Mouse (Mus musculus) heart, embryonic 11.5 days (tissue): ENCODE measurements around the gene Rrn3. TPM values are rescaled to one million over a fixed set of nuclear protein-coding genes. Genes with fewer than 3 reads are reported as not detected.

ENCODE experiments used
- ATAC-seq: fragments of 200-750 bp; cut with Nextera tagmentation; replicated peaks from 2 replicates; pipeline ENCODE4 v1.8.0; 2017; ENCODE audit warnings: moderate library complexity; ENCODE audit not compliant: insufficient number of reproducible peaks, low FRiP score, low TSS enrichment
- H3K27ac ChIP-seq: fragments of 300-500 bp; sonication (generic); 2 replicates; pipeline ENCODE4 v1.5.1; 2014; ENCODE audit warnings: mild to moderate bottlenecking, low read depth, low read length
- H3K27me3 ChIP-seq: fragments of 300-500 bp; sonication (generic); 2 replicates; pipeline ENCODE4 v1.6.1; 2014; ENCODE audit warnings: mild to moderate bottlenecking, low read length, mixed read lengths; ENCODE audit not compliant: control insufficient read depth, insufficient read depth
- H3K36me3 ChIP-seq: fragments of 300-500 bp; sonication (generic); 2 replicates; pipeline ENCODE4 v1.6.1; 2014; ENCODE audit warnings: mild to moderate bottlenecking, low read length, moderate library complexity, mixed read lengths; ENCODE audit not compliant: control insufficient read depth, insufficient read depth
- H3K4me1 ChIP-seq: fragments of 300-500 bp; sonication (generic); 2 replicates; pipeline ENCODE4 v1.6.1; 2014; ENCODE audit warnings: low read length; ENCODE audit not compliant: control insufficient read depth, insufficient read depth
- H3K4me2 ChIP-seq: fragments of 300-500 bp; sonication (generic); 2 replicates; pipeline ENCODE4 v1.6.1; 2014; ENCODE audit warnings: mild to moderate bottlenecking, moderate library complexity
- H3K4me3 ChIP-seq: fragments of 300-500 bp; sonication (generic); 2 replicates; pipeline ENCODE4 v1.5.1; 2014; ENCODE audit warnings: low read depth, low read length
- H3K9ac ChIP-seq: fragments of 300-500 bp; sonication (generic); 2 replicates; pipeline ENCODE4 v1.6.1; 2014; ENCODE audit warnings: mild to moderate bottlenecking, low read depth, low read length, moderate library complexity
- H3K9me3 ChIP-seq: fragments of 300-500 bp; sonication (generic); replicated peaks from 2 replicates; pipeline ENCODE4 v1.6.1; 2016; ENCODE audit warnings: low read length; ENCODE audit not compliant: control insufficient read depth
- WGBS: fragments of 180-500 bp; shearing (Covaris S2); extraction: QIAGEN DNeasy Blood & Tissue Kit; methylation state at CpG from one replicate; pipeline ENCODE4 v1.1.7; 2014; ENCODE audit not compliant: insufficient replicate concordance; 5-methylcytosine and 5-hydroxymethylcytosine counted together
- polyA plus RNA-seq: library from polyadenylated mRNA; unstranded; fragments of >200 nt; fragmentation: Nextera tagmentation; extraction: Ambion mirVana; gene quantifications from 2 replicates; pipeline ENCODE4 v1.2.1, GENCODE M21; 2014

Rrn3 gene
- polyA plus RNA-seq, 1 experiment from 2014 or later, result 54.9 TPM

DNA sequence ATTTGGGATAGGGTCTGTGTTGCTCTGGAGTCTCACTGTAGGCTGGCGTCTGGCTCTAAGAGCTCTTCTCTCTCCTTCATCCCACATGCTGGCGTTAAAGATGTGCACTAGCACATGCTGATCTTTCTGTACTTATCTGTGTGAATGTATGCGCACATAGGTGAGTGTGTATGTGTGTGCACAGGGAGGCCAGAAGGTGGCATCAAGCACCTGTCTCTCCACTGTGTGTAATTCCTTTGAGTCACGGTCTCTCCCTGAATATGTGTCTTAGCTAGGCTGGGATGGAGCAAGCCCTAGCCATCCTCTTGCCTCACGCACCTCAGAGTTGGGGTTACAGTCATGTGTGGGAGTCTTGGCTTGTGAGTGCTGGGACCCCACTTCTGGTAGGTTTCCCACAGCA, 40.3 kb downstream of the Rrn3 start:
- no peak overlapping the region for H3K9ac ChIP-seq
- peak overlapping the region; percentile 92; the same call in 1 of the 2 replicates for H3K4me2 ChIP-seq
- no peaks in the 10 kb centered on the region for H3K9me3 ChIP-seq
- H3K4me1 ChIP-seq, result peaks cover 13% of the 10 kb centered on the region
- no peak for ATAC-seq
- WGBS, result 88% methylated on average over 5 of the region's 5 CpGs
- no peaks in the 10 kb centered on the region for H3K27me3 ChIP-seq
- H3K27ac ChIP-seq, result no peak overlapping the region
- H3K36me3 ChIP-seq, result peaks cover 4% of the 10 kb centered on the region; the same call in 1 of the 2 replicates
- H3K4me3 ChIP-seq, result no peak overlapping the region

DNA sequence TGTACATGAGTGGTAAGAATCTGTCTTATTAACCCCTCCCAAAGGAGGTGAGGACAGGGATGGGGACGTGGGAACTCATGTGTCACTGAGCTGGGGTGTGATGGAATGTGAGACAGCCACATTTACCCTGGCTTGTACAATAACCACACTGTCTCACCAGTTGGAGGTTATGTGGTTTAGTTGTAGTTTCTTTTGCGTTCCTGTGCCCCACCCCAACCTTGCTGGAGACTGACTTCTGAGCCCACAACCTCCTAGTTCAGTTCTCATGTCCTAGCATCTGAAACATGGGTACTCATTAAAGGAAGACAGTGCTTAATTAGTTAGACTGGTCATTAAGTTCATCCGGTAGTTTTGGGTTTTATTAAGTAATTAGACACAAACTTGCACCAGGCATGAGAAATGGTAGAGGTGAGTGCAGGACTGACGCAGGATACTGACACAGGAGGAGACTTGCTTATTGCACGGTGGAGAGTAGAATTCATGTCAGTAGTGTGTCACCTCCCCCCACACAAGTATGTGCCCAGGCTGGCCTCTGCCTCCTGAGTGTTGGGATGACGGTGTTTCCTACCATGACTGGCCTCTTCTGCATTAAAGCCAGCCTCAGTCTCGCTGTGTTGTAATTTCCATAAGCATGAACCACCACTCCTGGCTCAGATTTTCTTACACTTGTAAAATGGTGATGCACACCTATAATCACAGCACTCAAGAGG, 45.4 kb downstream of the Rrn3 start:
- no peak for ATAC-seq
- Histone ChIP-seq H3K27ac (no peak overlapping the region), H3K4me3 (no peak overlapping the region), H3K36me3 (peaks cover 23% of the 10 kb centered on the region), H3K9me3 (no peaks in the 10 kb centered on the region), H3K9ac (no peak overlapping the region), H3K27me3 (no peaks in the 10 kb centered on the region), H3K4me1 (peaks cover 13% of the 10 kb centered on the region), H3K4me2 (no peak overlapping the region)
- 63% methylated on average over 7 of the region's 7 CpGs for WGBS

DNA sequence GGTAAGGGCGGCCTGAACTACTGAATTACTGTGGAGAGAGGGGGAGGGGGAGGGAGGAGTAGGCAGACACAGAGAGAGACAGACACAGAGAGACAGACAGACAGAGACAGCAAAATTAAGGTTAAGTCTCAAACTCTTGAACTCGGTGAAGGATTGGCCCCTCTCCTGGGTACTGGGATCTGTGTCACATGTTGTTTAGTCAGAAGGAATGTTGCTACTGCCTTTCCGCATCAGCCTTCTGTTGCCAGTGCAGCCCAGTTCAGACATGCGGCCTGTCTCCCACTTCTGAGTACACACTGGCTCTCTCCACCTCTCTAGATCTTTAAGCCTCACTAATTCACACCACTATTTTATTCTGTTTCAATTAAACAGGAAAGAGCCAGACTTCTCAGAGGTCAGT, 46.0 kb downstream of the Rrn3 start:
- WGBS, result 79% methylated on average over 4 of the region's 4 CpGs
- no peak overlapping the region for H3K27ac ChIP-seq
- no peaks in the 10 kb centered on the region for H3K9me3 ChIP-seq
- no peak for ATAC-seq
- H3K4me3 ChIP-seq, result no peak overlapping the region
- H3K4me1 ChIP-seq, result peaks cover 13% of the 10 kb centered on the region
- peaks cover 27% of the 10 kb centered on the region for H3K36me3 ChIP-seq
- no peaks in the 10 kb centered on the region for H3K27me3 ChIP-seq
- H3K4me2 ChIP-seq, result no peak overlapping the region
- H3K9ac ChIP-seq, result no peak overlapping the region

DNA sequence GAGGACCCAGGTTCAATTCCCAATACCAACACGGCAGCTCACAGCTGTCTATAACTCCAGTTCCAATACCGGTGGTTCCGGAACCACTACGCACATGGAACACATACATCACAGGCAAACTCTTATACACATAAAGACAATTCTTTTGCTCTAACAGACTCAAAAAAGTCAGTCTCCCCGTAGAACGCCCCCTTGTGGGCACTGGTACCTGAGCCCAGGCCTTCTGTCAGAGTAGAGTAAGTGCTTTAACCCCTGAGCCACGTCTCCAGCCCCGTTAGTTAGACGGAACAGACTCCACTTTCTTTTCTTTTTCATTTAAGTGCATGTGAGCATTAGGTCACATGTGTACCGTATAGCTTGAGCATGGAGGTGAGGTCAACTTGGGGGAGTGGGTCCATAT, 49.9 kb downstream of the Rrn3 start:
- no peaks in the 10 kb centered on the region for H3K9me3 ChIP-seq
- no peak overlapping the region for H3K4me3 ChIP-seq
- H3K27me3 ChIP-seq, result no peaks in the 10 kb centered on the region
- H3K36me3 ChIP-seq, result peaks cover 42% of the 10 kb centered on the region
- no peak for ATAC-seq
- H3K4me1 ChIP-seq, result peaks cover 13% of the 10 kb centered on the region
- H3K4me2 ChIP-seq, result no peak overlapping the region
- no peak overlapping the region for H3K9ac ChIP-seq
- WGBS, result 84% methylated on average over 10 of the region's 10 CpGs
- H3K27ac ChIP-seq, result no peak overlapping the region

DNA sequence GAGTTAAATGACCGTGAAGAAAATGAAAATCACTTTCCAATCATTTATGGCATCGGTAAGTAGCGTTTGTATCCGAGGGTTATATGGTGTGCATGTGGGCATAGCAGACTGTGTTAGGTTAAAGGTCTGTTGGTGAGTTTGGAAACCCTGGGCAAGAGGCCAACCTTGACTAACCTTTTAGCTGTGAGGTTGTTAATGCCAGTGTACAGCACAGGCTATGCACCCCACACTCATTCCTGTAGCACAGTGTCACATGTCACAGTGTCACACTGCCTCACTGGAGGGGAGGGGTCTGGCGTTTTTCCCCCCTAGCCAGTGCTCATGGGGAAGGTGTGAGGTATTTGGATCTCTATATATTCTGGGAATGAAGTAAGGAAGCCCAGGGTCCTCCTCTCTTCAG, 51.1 kb downstream of the Rrn3 start:
- H3K27me3 ChIP-seq, result no peaks in the 10 kb centered on the region
- WGBS, result 88% methylated on average over 5 of the region's 5 CpGs
- H3K4me1 ChIP-seq, result peaks cover 1% of the 10 kb centered on the region; the same call in 1 of the 2 replicates
- no peak for ATAC-seq
- H3K36me3 ChIP-seq, result peaks cover 45% of the 10 kb centered on the region
- no peaks in the 10 kb centered on the region for H3K9me3 ChIP-seq
- no peak overlapping the region for H3K4me3 ChIP-seq
- no peak overlapping the region for H3K4me2 ChIP-seq
- no peak overlapping the region for H3K27ac ChIP-seq
- no peak overlapping the region for H3K9ac ChIP-seq

DNA sequence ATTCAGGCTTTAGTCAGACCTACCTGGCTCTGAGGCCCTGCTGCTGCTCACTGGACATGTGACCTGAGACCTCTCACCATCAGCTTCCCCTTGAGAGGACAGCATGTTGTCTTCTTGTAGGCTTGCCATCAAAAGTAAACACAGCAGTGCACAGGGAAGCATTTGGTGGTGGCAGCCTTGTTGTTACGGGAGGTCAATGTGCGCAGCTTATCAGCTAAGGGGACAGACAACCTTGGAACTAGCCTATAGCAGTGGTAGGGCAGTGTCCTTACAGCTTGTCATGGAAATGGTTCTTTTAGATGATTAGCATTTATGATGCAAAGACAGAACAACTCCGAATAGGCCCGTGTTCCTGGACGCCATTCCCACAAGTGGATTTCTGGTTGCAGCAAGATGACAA, 53.9 kb downstream of the Rrn3 start:
- WGBS, result 95% methylated on average over 5 of the region's 5 CpGs
- Histone ChIP-seq H3K36me3 (peaks cover 50% of the 10 kb centered on the region), H3K4me1 (no peaks in the 10 kb centered on the region)

DNA sequence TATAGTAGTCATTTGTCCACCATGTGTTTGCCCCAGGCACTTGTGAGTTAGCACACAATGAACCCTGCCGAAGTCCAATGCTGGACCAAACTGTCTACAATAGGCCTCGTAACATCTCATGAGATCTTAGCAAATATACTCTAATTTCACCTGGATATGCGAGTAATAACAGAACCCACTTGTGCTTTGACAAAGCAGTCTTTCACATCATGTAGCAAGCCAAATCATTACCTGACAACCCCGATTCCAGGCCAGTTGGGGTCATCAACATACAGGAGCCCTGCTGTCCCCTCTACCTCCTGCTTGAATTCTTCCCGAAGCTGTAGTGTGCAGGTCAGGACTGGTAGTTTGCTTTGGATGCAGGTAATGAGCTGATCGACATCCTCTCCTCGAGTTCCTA, 59.5 kb downstream of the Rrn3 start:
- no peak for ATAC-seq
- no peak overlapping the region for H3K4me2 ChIP-seq
- no peak overlapping the region for H3K27ac ChIP-seq
- WGBS, result 91% methylated on average over 7 of the region's 7 CpGs
- no peak overlapping the region for H3K4me3 ChIP-seq
- no peaks in the 10 kb centered on the region for H3K27me3 ChIP-seq
- H3K9me3 ChIP-seq, result no peaks in the 10 kb centered on the region
- no peak overlapping the region for H3K9ac ChIP-seq
- H3K36me3 ChIP-seq, result peaks cover 34% of the 10 kb centered on the region
- H3K4me1 ChIP-seq, result no peaks in the 10 kb centered on the region

More for the DNA sequence above, 53.9 kb downstream of the Rrn3 start:
- Histone ChIP-seq H3K27ac (no peak overlapping the region), H3K9ac (no peak overlapping the region), H3K4me3 (no peak overlapping the region), H3K9me3 (no peaks in the 10 kb centered on the region), H3K4me2 (no peak overlapping the region), H3K27me3 (no peaks in the 10 kb centered on the region)
- no peak for ATAC-seq

DNA sequence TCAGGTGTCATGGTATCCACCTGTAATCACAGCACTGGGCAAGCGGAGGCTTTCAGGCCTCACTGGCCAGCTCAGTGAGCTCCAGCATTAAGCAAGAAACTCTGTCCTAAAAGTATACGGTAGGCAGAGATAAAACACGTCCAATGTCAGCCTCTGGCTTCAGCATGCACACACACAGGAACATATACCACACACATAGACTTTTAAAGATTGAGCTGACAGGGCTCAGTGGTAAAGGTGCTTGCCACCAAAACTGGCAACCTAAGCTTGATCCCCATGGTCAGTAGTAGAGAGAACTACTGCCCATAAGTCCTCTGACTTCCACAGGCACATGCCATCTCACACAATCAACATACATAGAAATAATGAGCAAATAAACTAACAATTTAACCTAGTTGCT, 60.4 kb downstream of the Rrn3 start:
- H3K27ac ChIP-seq, result no peak overlapping the region
- WGBS, result 84% methylated on average over 3 of the region's 3 CpGs
- peaks cover 40% of the 10 kb centered on the region for H3K36me3 ChIP-seq
- no peak overlapping the region for H3K4me3 ChIP-seq
- H3K4me1 ChIP-seq, result no peaks in the 10 kb centered on the region
- no peak for ATAC-seq
- no peak overlapping the region for H3K4me2 ChIP-seq
- H3K27me3 ChIP-seq, result no peaks in the 10 kb centered on the region
- H3K9ac ChIP-seq, result no peak overlapping the region
- no peaks in the 10 kb centered on the region for H3K9me3 ChIP-seq

DNA sequence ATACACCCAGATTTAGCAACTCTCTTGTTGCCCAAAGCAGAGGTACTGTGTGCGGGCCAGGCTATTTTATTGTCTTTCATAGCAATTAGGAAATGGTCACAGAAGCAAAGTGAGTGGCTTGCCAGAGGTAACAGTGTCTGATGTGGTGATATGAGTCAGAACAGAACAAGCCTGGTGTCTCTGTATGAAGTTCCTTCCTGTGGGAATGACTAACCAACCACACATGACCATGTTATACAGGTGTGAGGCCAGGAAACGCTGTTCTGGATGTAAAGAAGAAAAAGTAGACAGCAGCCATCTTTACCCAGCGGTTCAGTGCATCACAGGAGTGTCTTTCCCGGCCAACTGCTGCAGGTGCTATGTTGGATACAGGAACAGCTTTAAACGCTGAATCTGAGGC, 64.5 kb downstream of the Rrn3 start:
- ATAC-seq, result no peak
- peaks cover 20% of the 10 kb centered on the region for H3K36me3 ChIP-seq
- WGBS, result 88% methylated on average over 5 of the region's 5 CpGs

More for the DNA sequence above, 64.5 kb downstream of the Rrn3 start:
- no peaks in the 10 kb centered on the region for H3K27me3 ChIP-seq
- H3K9ac ChIP-seq, result no peak overlapping the region
- H3K9me3 ChIP-seq, result no peaks in the 10 kb centered on the region
- no peak overlapping the region for H3K4me2 ChIP-seq
- H3K4me1 ChIP-seq, result no peaks in the 10 kb centered on the region
- no peak overlapping the region for H3K4me3 ChIP-seq
- no peak overlapping the region for H3K27ac ChIP-seq
